8 mouse cellular contexts compared by ENCODE assay signal in the genomic region with DNA sequence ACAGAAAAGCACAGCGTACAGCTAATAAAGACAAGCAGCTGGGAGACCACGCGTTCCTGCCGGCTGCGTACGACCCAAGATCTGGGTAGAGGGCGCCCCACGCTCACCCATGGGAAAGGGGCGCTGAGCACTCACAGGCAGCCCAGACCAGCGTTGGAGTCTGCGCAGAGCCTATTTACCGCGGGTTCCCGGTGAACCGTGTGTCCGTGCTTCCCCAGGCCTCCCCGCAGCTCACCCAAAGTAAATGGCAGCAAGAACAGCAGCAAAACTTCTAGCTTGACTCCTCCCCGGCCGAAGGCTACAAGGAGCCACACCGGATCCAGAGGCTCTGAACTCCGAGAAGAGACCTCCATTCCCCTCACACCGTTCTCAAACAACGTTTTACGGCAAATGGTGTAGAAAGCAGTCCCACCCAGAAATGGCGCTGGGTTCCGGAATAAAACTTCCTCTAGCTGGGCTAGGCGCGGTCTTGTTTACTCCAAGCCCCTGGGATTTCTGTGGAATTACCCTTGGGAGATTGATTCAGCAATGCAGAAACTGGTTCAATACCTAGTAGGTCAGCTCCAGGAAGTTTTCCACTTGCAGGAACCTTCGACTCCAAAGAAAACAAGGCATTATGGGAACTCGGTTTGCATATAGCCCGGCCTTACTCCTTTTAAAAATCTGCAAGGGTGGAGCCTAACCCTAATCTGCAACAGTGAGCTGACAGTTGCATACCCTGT. TPM values are rescaled to one million over a fixed set of nuclear protein-coding genes. Genes with fewer than 3 reads are reported as not detected.
DNase-seq lines count a peak whose midpoint lies in the region; ATAC-seq lines count a peak whose summit lies in the region.

A gene (minus strand): TSS at position 634 of the 722 bp plus-strand sequence.

- DNase-seq in Muller cell, postnatal 12 days (ENCODE audit: inconsistent ontology term), result peak; percentile 88
- DNase-seq in cerebellum, adult 9-11 months, result peak; percentile 83
- DNase-seq in frontal cortex, adult 2 months (ENCODE audit: extremely low spot score in 1 of 2, low spot score in 1 of 2), result peak; percentile 71 to 90
- DNase-seq in hindbrain, embryonic 11.5 days (ENCODE audit: low spot score), result peak; percentile 89
- DNase-seq in layer of hippocampus, postnatal 10 days (ENCODE audit: low spot score in 2 of 2), result peak; percentile 85 to 91
- peak; percentile 93 for DNase-seq in lung, postnatal 10 days
- DNase-seq in ovary, postnatal 36 days (ENCODE audit: low spot score), result peak; percentile 87
- peak; percentile 91 for DNase-seq in thymus, postnatal 25 days

- no peaks in the 10 kb centered on the region for H3K9me3 ChIP-seq in hindbrain, embryonic 11.5 days (ENCODE audit: control insufficient read depth, low read length)

- ATAC-seq in hindbrain, embryonic 11.5 days (ENCODE audit: low FRiP score), result peak; percentile 99

- peak within 1 kb of the TSS; percentile 84 for H3K27ac ChIP-seq in hindbrain, embryonic 11.5 days (ENCODE audit: low read depth, low read length)

- peak within 1 kb of the TSS; percentile 56 for H3K4me3 ChIP-seq in hindbrain, embryonic 11.5 days (ENCODE audit: low read depth, low read length)

- no peaks in the 10 kb centered on the region for H3K36me3 ChIP-seq in hindbrain, embryonic 11.5 days (ENCODE audit: control insufficient read depth, insufficient read depth, low read length)

- no peaks in the 10 kb centered on the region for H3K4me1 ChIP-seq in hindbrain, embryonic 11.5 days (replicated peaks; ENCODE audit: control insufficient read depth, insufficient read depth, low read length)

- peak within 1 kb of the TSS; percentile 49 for H3K4me2 ChIP-seq in hindbrain, embryonic 11.5 days (replicated peaks; ENCODE audit: low read depth, low read length)

- H3K9ac ChIP-seq in hindbrain, embryonic 11.5 days (ENCODE audit: low read depth, low read length), result peak within 1 kb of the TSS; percentile 76

- WGBS in hindbrain, embryonic 11.5 days, result under 1% methylated on average over 31 of the region's 31 CpGs

- no peaks in the 10 kb centered on the region for H3K27me3 ChIP-seq in hindbrain, embryonic 11.5 days (ENCODE audit: control insufficient read depth, insufficient read depth, low read length)

RNA-seq across cellular contexts. Expression of the gene that starts here (rescaled TPM):
- 26.4 TPM in 2 replicates for polyA plus RNA-seq in frontal cortex, adult 2 months (2012; rRNA removed)
- polyA plus RNA-seq in hindbrain, embryonic 11.5 days (2014; fragmentation: Nextera tagmentation; extraction: Ambion mirVana), result 43.6 and 49.6 TPM in 2 replicates
- 10 to 100 TPM; 35.9 to 39.0 TPM for total RNA-seq in layer of hippocampus, postnatal 10 days (2021)

Comparison
In these comparisons a context has a peak if more than half of its experiments do, and no peak if none do; other contexts are left out.
1. Peak in every context shown above with its lines: DNase-seq, ATAC-seq, H3K4me3 ChIP-seq and H3K27ac ChIP-seq.